Mouse (Mus musculus): ENCODE measurements at regions not wholly inside any gene's neighbourhood (a gene's known extent, or its start where the extent isn't known, plus 50 kb on each side); places are given as distances from the start of the nearest gene placed in this dataset.

- Histone ChIP-seq H3K36me3 (ENCODE audit: control insufficient read depth, insufficient read depth, low read length) (no peaks in the 10 kb centered on the region), H3K4me3 (ENCODE audit: extremely low read depth, insufficient read depth, insufficient read length) (no peak overlapping the region), H3K27me3 (ENCODE audit: control insufficient read depth, insufficient read depth, low read length) (no peaks in the 10 kb centered on the region), H3K4me1 (ENCODE audit: control insufficient read depth, insufficient read depth, insufficient read length) (no peaks in the 10 kb centered on the region), H3K27ac (ENCODE audit: insufficient read depth, low read length) (no peak overlapping the region)
- WGBS = 93% methylated on average over 19 of the region's 19 CpGs
- no peak for DNase-seq (ENCODE audit: low read depth in 1 of 2, low spot score in 2 of 2)
- TF ChIP-seq POLR2A (IDR thresholded peaks at IDR 0.05; ENCODE audit: low read depth, low read length) = no peak
- TF ChIP-seq CTCF (IDR thresholded peaks at IDR 0.05; ENCODE audit: extremely low read depth, insufficient read depth, insufficient read length, insufficient replicate concordance) = no peak
Measured at GRCm38 (mm10) chr17:51583984-51584880, 248.9 kb downstream of the Satb1 start.

DNA sequence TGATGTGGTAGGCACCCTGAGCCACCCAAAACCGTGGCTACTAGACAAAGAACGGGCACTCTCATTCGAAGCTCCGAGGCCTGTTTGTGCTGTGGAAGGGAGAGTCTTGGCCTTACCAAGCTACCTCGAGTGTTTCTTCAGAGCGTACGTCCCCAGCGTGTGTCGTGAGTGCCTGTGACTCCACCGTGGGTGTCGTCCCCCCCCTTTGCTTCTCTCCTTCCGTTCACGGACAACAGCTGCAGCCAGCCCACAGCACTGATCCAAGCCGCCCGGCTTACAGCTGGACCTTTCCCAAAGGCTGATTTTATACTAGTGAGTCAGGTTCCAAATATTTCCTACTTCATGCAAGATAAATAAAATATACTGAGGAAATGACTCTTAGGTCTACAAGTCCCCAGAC lies 249.8 kb downstream of the Satb1 start:
- WGBS = 90% methylated on average over 15 of the region's 15 CpGs
- H3K27me3 ChIP-seq (ENCODE audit: control insufficient read depth, insufficient read depth, low read length) = no peaks in the 10 kb centered on the region
- no peak overlapping the region for H3K4me3 ChIP-seq (ENCODE audit: extremely low read depth, insufficient read depth, insufficient read length)
- H3K36me3 ChIP-seq (ENCODE audit: control insufficient read depth, insufficient read depth, low read length) = no peaks in the 10 kb centered on the region
- H3K4me1 ChIP-seq (ENCODE audit: control insufficient read depth, insufficient read depth, insufficient read length) = no peaks in the 10 kb centered on the region
- DNase-seq (ENCODE audit: low read depth in 1 of 2, low spot score in 2 of 2) = no peak
- no peak overlapping the region for H3K27ac ChIP-seq (ENCODE audit: insufficient read depth, low read length)
- TF ChIP-seq POLR2A (IDR thresholded peaks at IDR 0.05; ENCODE audit: low read depth, low read length) (no peak), CTCF (IDR thresholded peaks at IDR 0.05; ENCODE audit: extremely low read depth, insufficient read depth, insufficient read length, insufficient replicate concordance) (no peak)

- no peak overlapping the region for H3K4me3 ChIP-seq (ENCODE audit: extremely low read depth, insufficient read depth, insufficient read length)
- H3K27me3 ChIP-seq (ENCODE audit: control insufficient read depth, insufficient read depth, low read length) = no peaks in the 10 kb centered on the region
- H3K27ac ChIP-seq (ENCODE audit: insufficient read depth, low read length) = no peak overlapping the region
- no peak for TF ChIP-seq CTCF (IDR thresholded peaks at IDR 0.05; ENCODE audit: extremely low read depth, insufficient read depth, insufficient read length, insufficient replicate concordance)
- TF ChIP-seq POLR2A (IDR thresholded peaks at IDR 0.05; ENCODE audit: low read depth, low read length) = no peak
- 86% methylated on average over 3 of the region's 3 CpGs for WGBS
- DNase-seq (ENCODE audit: low read depth in 1 of 2, low spot score in 2 of 2) = no peak
- no peaks in the 10 kb centered on the region for H3K36me3 ChIP-seq (ENCODE audit: control insufficient read depth, insufficient read depth, low read length)
- no peaks in the 10 kb centered on the region for H3K4me1 ChIP-seq (ENCODE audit: control insufficient read depth, insufficient read depth, insufficient read length)
Measured at GRCm38 (mm10) chr17:51555854-51556253, 277.2 kb downstream of the Satb1 start.

GRCm38 (mm10) chr17:51554446-51554845 lies 278.6 kb downstream of the Satb1 start:
- H3K36me3 ChIP-seq (ENCODE audit: control insufficient read depth, insufficient read depth, low read length) = no peaks in the 10 kb centered on the region
- no peak overlapping the region for H3K27ac ChIP-seq (ENCODE audit: insufficient read depth, low read length)
- H3K4me3 ChIP-seq (ENCODE audit: extremely low read depth, insufficient read depth, insufficient read length) = no peak overlapping the region
- DNase-seq (ENCODE audit: low read depth in 1 of 2, low spot score in 2 of 2) = no peak
- WGBS = 86% methylated on average over 2 of the region's 2 CpGs
- H3K4me1 ChIP-seq (ENCODE audit: control insufficient read depth, insufficient read depth, insufficient read length) = no peaks in the 10 kb centered on the region
- TF ChIP-seq CTCF (IDR thresholded peaks at IDR 0.05; ENCODE audit: extremely low read depth, insufficient read depth, insufficient read length, insufficient replicate concordance) (no peak), POLR2A (IDR thresholded peaks at IDR 0.05; ENCODE audit: low read depth, low read length) (no peak)
- H3K27me3 ChIP-seq (ENCODE audit: control insufficient read depth, insufficient read depth, low read length) = no peaks in the 10 kb centered on the region

GRCm38 (mm10) chr17:51552277-51553015 lies 280.6 kb downstream of the Satb1 start:
- H3K27me3 ChIP-seq (ENCODE audit: control insufficient read depth, insufficient read depth, low read length) = no peaks in the 10 kb centered on the region
- no peak for DNase-seq (ENCODE audit: low read depth in 1 of 2, low spot score in 2 of 2)
- no peak overlapping the region for H3K27ac ChIP-seq (ENCODE audit: insufficient read depth, low read length)
- H3K4me1 ChIP-seq (ENCODE audit: control insufficient read depth, insufficient read depth, insufficient read length) = no peaks in the 10 kb centered on the region
- 87% methylated on average over 5 of the region's 5 CpGs for WGBS
- H3K4me3 ChIP-seq (ENCODE audit: extremely low read depth, insufficient read depth, insufficient read length) = no peak overlapping the region
- TF ChIP-seq POLR2A (IDR thresholded peaks at IDR 0.05; ENCODE audit: low read depth, low read length) (no peak), CTCF (IDR thresholded peaks at IDR 0.05; ENCODE audit: extremely low read depth, insufficient read depth, insufficient read length, insufficient replicate concordance) (no peak)
- no peaks in the 10 kb centered on the region for H3K36me3 ChIP-seq (ENCODE audit: control insufficient read depth, insufficient read depth, low read length)

DNA sequence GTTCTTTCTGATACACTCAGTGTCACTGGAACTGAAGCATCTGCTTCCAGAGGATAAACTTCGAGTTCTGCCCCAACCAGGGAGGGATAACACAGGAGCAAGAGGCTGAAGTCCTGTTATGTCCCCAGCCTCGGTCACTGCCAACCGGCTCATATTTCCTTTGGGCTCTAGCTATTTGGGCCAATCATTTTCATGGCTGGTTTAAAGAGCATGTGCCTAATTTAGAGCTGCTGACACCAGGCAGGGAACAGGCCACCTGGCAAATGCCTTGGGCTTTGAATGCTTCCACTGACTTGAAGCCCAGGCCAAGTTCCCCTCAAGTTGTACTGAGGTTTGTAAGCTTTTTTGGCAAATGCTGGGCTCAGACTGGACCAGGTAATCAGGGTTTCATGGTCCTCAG lies 286.1 kb downstream of the Satb1 start:
- DNase-seq (ENCODE audit: low read depth in 1 of 2, low spot score in 2 of 2) = no peak
- TF ChIP-seq CTCF (IDR thresholded peaks at IDR 0.05; ENCODE audit: extremely low read depth, insufficient read depth, insufficient read length, insufficient replicate concordance) = no peak
- no peak for TF ChIP-seq POLR2A (IDR thresholded peaks at IDR 0.05; ENCODE audit: low read depth, low read length)
- no peaks in the 10 kb centered on the region for H3K36me3 ChIP-seq (ENCODE audit: control insufficient read depth, insufficient read depth, low read length)
- 90% methylated on average over 3 of the region's 3 CpGs for WGBS
- H3K4me1 ChIP-seq (ENCODE audit: control insufficient read depth, insufficient read depth, insufficient read length) = no peaks in the 10 kb centered on the region
- H3K27me3 ChIP-seq (ENCODE audit: control insufficient read depth, insufficient read depth, low read length) = no peaks in the 10 kb centered on the region
- no peak overlapping the region for H3K27ac ChIP-seq (ENCODE audit: insufficient read depth, low read length)
- H3K4me3 ChIP-seq (ENCODE audit: extremely low read depth, insufficient read depth, insufficient read length) = no peak overlapping the region

Data from spleen, adult 2 months (tissue).